Mouse (Mus musculus): Measurements from ENCODE around the gene Slc39a9. TPM values are rescaled to one million over a fixed set of nuclear protein-coding genes. Genes with fewer than 3 reads are reported as not detected.

Gene Slc39a9
- polyA plus RNA-seq, 1 experiment = 31.0 TPM

GRCm38 (mm10) chr12:80728814-80729213 is 85.1 kb downstream of the Slc39a9 start:
- Histone ChIP-seq H3K4me3 (ENCODE audit: insufficient read depth, low read length) (no peak overlapping the region), H3K4me1 (ENCODE audit: control insufficient read depth, insufficient read depth, low read length) (no peaks in the 10 kb centered on the region; the same call in 1 of the 2 replicates), H3K27ac (ENCODE audit: insufficient read depth, low read length) (no peak overlapping the region)
- no peak for TF ChIP-seq POLR2A (IDR thresholded peaks at IDR 0.05; ENCODE audit: extremely low read depth, insufficient read depth, low read length)
- peak; percentile 38; the same call in 1 of the 2 replicates for TF ChIP-seq CTCF (IDR thresholded peaks at IDR 0.05; ENCODE audit: extremely low read depth, insufficient read depth, low read length)

DNA sequence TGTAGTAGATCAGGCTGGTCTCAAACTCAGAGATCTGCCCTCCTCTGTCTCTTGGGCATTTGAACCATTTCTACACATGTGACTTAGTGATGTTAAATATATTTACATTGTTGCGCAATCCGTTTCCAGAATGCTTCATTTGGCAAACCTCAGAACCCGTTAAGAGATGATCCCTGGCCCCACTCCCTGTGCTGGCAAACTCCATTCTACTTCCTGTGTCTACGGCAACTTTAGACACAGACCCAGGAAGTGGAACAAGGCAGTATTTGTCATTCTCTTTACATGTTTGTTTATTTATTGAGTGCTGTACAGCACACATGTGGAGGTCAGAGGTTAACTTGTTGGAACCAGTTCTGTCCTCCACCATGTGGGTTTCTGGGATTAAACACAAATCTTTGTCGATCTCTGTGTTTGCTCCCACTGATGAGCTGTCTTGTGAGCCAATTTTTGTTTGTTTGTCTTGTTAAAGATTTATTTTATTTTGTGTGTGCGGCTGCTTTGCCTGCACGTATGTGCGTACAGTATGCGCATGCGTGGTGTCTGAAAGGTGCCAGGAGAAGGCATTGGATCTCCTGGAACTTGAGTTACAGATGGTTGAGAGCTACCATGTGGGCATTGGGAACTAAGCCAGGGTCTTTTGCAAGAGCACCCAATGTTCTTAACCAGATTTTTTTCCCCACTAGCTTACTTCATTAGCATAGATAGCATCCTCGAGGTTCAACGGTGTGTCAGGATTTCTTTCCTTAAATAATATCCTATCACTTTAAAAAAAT is 86.3 kb downstream of the Slc39a9 start:
- H3K4me3 ChIP-seq (ENCODE audit: insufficient read depth, low read length) = no peak overlapping the region
- no peaks in the 10 kb centered on the region; the same call in 1 of the 2 replicates for H3K4me1 ChIP-seq (ENCODE audit: control insufficient read depth, insufficient read depth, low read length)
- no peak overlapping the region for H3K27ac ChIP-seq (ENCODE audit: insufficient read depth, low read length)
- TF ChIP-seq CTCF (IDR thresholded peaks at IDR 0.05; ENCODE audit: extremely low read depth, insufficient read depth, low read length) = no peak
- TF ChIP-seq POLR2A (IDR thresholded peaks at IDR 0.05; ENCODE audit: extremely low read depth, insufficient read depth, low read length) = no peak

GRCm38 (mm10) chr12:80730567-80730966 is 86.9 kb downstream of the Slc39a9 start:
- Histone ChIP-seq H3K27ac (ENCODE audit: insufficient read depth, low read length) (no peak overlapping the region), H3K4me3 (ENCODE audit: insufficient read depth, low read length) (no peak overlapping the region), H3K4me1 (ENCODE audit: control insufficient read depth, insufficient read depth, low read length) (no peaks in the 10 kb centered on the region; the same call in 1 of the 2 replicates)
- no peak for TF ChIP-seq POLR2A (IDR thresholded peaks at IDR 0.05; ENCODE audit: extremely low read depth, insufficient read depth, low read length)
- peak; percentile 80 for TF ChIP-seq CTCF (IDR thresholded peaks at IDR 0.05; ENCODE audit: extremely low read depth, insufficient read depth, low read length)

Other genes starting within 250 kb of the Slc39a9 start
- 49.4 and 51.2 TPM in 2 replicates for gene Dcaf5, start 207.3 kb upstream of the Slc39a9 start, polyA plus RNA-seq (2012; rRNA removed)
- gene Exd2, start 180.8 kb upstream of the Slc39a9 start, polyA plus RNA-seq (2012; rRNA removed) = 128 and 146 TPM in 2 replicates
- gene Galnt16, start 125.6 kb upstream of the Slc39a9 start, polyA plus RNA-seq (2012; rRNA removed) = 30.7 and 32.5 TPM in 2 replicates
- gene Erh, start 458 bp downstream of the Slc39a9 start, polyA plus RNA-seq (2012; rRNA removed) = 87.9 and 89.3 TPM in 2 replicates
- 2.3 and 2.6 TPM in 2 replicates for gene Plekhd1, start 48.7 kb downstream of the Slc39a9 start, polyA plus RNA-seq (2012; rRNA removed)
- gene Ccdc177, start 116.8 kb downstream of the Slc39a9 start, polyA plus RNA-seq (2012; rRNA removed) = 5.6 and 7.5 TPM in 2 replicates
- gene Susd6, start 146.6 kb downstream of the Slc39a9 start, polyA plus RNA-seq (2012; rRNA removed) = 24.8 and 26.4 TPM in 2 replicates